Mouse (Mus musculus) right cerebral cortex, postnatal 4 days (tissue): ENCODE measurements around the gene Cyp2w1.

Experiments
- DNase-seq: peaks from one replicate; pipeline ENCODE4 v3.0.0-alpha.2; 2022

Gene Cyp2w1

GRCm38 (mm10) chr5:139365827-139366226 is 13.4 kb downstream of the Cyp2w1 start:
- no peak for DNase-seq

- no peak for DNase-seq
These were observed 14.1 kb downstream of the Cyp2w1 start for GRCm38 (mm10) chr5:139366484-139366883.

- DNase-seq: no peak
These were observed 15.6 kb downstream of the Cyp2w1 start for GRCm38 (mm10) chr5:139367884-139368458.

- no peak for DNase-seq
These were observed 16.4 kb downstream of the Cyp2w1 start for GRCm38 (mm10) chr5:139368638-139369320.

- DNase-seq: no peak
These were observed 17.9 kb downstream of the Cyp2w1 start for GRCm38 (mm10) chr5:139370336-139370735.

- no peak for DNase-seq
These were observed 18.7 kb downstream of the Cyp2w1 start for GRCm38 (mm10) chr5:139371118-139371517.

- peak; percentile 89 for DNase-seq
These were observed 19.4 kb downstream of the Cyp2w1 start for GRCm38 (mm10) chr5:139371631-139372401.

GRCm38 (mm10) chr5:139373126-139373525 is 20.7 kb downstream of the Cyp2w1 start:
- DNase-seq: no peak

GRCm38 (mm10) chr5:139373889-139374444 is 21.6 kb downstream of the Cyp2w1 start:
- DNase-seq: no peak

GRCm38 (mm10) chr5:139374841-139375240 is 22.4 kb downstream of the Cyp2w1 start:
- DNase-seq: no peak

- peak; percentile 45 for DNase-seq
These were observed 25.3 kb downstream of the Cyp2w1 start, which contains the start of gene Gpr146 for GRCm38 (mm10) chr5:139377468-139378270. Gpr146 (plus strand) TSS chr5:139377697.

- no peak for DNase-seq
These were observed 25.8 kb downstream of the Cyp2w1 start for GRCm38 (mm10) chr5:139378271-139378556.

GRCm38 (mm10) chr5:139378986-139379629 is 26.7 kb downstream of the Cyp2w1 start:
- DNase-seq: no peak

GRCm38 (mm10) chr5:139379771-139380384 is 27.5 kb downstream of the Cyp2w1 start:
- no peak for DNase-seq

- DNase-seq: peak; percentile 76
These were observed 28.2 kb downstream of the Cyp2w1 start for GRCm38 (mm10) chr5:139380385-139381248.

GRCm38 (mm10) chr5:139381586-139382513 is 29.4 kb downstream of the Cyp2w1 start:
- no peak for DNase-seq

GRCm38 (mm10) chr5:139382760-139383159 is 30.3 kb downstream of the Cyp2w1 start:
- no peak for DNase-seq

GRCm38 (mm10) chr5:139383234-139383633 is 30.8 kb downstream of the Cyp2w1 start:
- no peak for DNase-seq

- DNase-seq: no peak
These were observed 32.1 kb downstream of the Cyp2w1 start for GRCm38 (mm10) chr5:139384531-139384930.

GRCm38 (mm10) chr5:139386047-139386446 is 33.6 kb downstream of the Cyp2w1 start:
- no peak for DNase-seq
